Mouse (Mus musculus): Measurements from ENCODE around the gene Paip2b. TPM values are rescaled to one million over a fixed set of nuclear protein-coding genes. Genes with fewer than 3 reads are reported as not detected.
"Not testable (repeated sequence)": the region's sequence is repeated elsewhere in the genome, so short reads cannot be mapped to it uniquely, and the experiment has no call there.

Paip2b gene
- total RNA-seq, 1 experiment: 57.8 TPM

GRCm38 (mm10) chr6:83846141-83846540 lies 14.6 kb upstream of the Paip2b start:
- H3K9me3 ChIP-seq (ENCODE audit: control insufficient read depth, insufficient read depth, low read depth, low read length): no peaks in the 10 kb centered on the region
- no peak for TF ChIP-seq ZC3H11A (IDR thresholded peaks at IDR 0.05; ENCODE audit: borderline replicate concordance, low read depth, low read length)
- no peak for TF ChIP-seq MAFK (IDR thresholded peaks at IDR 0.05; ENCODE audit: insufficient read depth, low read depth, low read length)
- no peak for TF ChIP-seq HCFC1 (IDR thresholded peaks at IDR 0.05; ENCODE audit: borderline replicate concordance, insufficient read depth, low read length)
- TF ChIP-seq CHD2 (IDR thresholded peaks at IDR 0.05; ENCODE audit: low read depth, low read length): no peak
- TF ChIP-seq ZNF384 (IDR thresholded peaks at IDR 0.05; ENCODE audit: low read depth, low read length): no peak
- H3K4me1 ChIP-seq (ENCODE audit: control insufficient read depth in 2 of 2, insufficient read depth in 2 of 2, low read length in 2 of 2, poor library complexity in 1 of 2): no peaks in the 10 kb centered on the region
- H3K4me3 ChIP-seq (ENCODE audit: insufficient read depth in 1 of 2, low read depth in 1 of 2, low read length in 2 of 2, poor library complexity in 1 of 2, severe bottlenecking in 1 of 2): no peak overlapping the region
- no peak overlapping the region for H3K27ac ChIP-seq (ENCODE audit: insufficient read depth, low read depth, low read length, poor library complexity, severe bottlenecking)
- in situ Hi-C loops (cut with MboI; ENCODE audit: low sequenced_read_pairs in 2 of 2, unreplicated experiment in 2 of 2): no loop called here
- H3K36me3 ChIP-seq (ENCODE audit: control insufficient read depth, insufficient read depth, low read length, poor library complexity, severe bottlenecking): no peaks in the 10 kb centered on the region
- DNase-seq (ENCODE audit: low read depth, low spot score): no peak
- H3K9ac ChIP-seq (ENCODE audit: insufficient read depth, low read depth, low read length, poor library complexity, severe bottlenecking): no peak overlapping the region

DNA sequence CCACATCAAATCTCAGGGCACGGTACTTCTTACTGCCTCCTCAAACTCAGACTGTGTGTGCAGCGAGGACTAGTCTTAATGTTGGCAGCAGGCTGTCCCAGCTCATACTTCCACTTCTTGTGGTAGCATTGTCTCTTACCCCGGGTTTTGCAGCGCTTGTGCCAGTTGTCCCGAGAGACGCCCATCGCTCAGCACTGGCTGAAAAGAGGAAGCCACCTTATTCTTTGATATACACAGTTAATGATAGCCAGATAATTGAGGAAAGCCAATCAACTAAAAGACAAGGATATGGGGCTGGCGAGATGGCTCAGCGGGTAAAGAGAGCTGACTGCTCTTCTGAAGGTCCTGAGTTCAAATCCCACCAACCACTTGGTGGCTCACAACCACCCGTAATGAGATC lies 13.4 kb upstream of the Paip2b start:
- no peak for TF ChIP-seq HCFC1 (IDR thresholded peaks at IDR 0.05; ENCODE audit: borderline replicate concordance, insufficient read depth, low read length)
- TF ChIP-seq ZNF384 (IDR thresholded peaks at IDR 0.05; ENCODE audit: low read depth, low read length): no peak
- TF ChIP-seq ZC3H11A (IDR thresholded peaks at IDR 0.05; ENCODE audit: borderline replicate concordance, low read depth, low read length): no peak
- no peak for TF ChIP-seq CHD2 (IDR thresholded peaks at IDR 0.05; ENCODE audit: low read depth, low read length)
- no peak for TF ChIP-seq MAFK (IDR thresholded peaks at IDR 0.05; ENCODE audit: insufficient read depth, low read depth, low read length)
- H3K4me3 ChIP-seq (ENCODE audit: insufficient read depth in 1 of 2, low read depth in 1 of 2, low read length in 2 of 2, poor library complexity in 1 of 2, severe bottlenecking in 1 of 2): no peak overlapping the region
- no peaks in the 10 kb centered on the region for H3K9me3 ChIP-seq (ENCODE audit: control insufficient read depth, insufficient read depth, low read depth, low read length)
- no peak overlapping the region for H3K27ac ChIP-seq (ENCODE audit: insufficient read depth, low read depth, low read length, poor library complexity, severe bottlenecking)
- no peak for DNase-seq (ENCODE audit: low read depth, low spot score)
- no peaks in the 10 kb centered on the region for H3K36me3 ChIP-seq (ENCODE audit: control insufficient read depth, insufficient read depth, low read length, poor library complexity, severe bottlenecking)
- in situ Hi-C loops (cut with MboI; ENCODE audit: low sequenced_read_pairs in 2 of 2, unreplicated experiment in 2 of 2): no loop called here
- H3K9ac ChIP-seq (ENCODE audit: insufficient read depth, low read depth, low read length, poor library complexity, severe bottlenecking): no peak overlapping the region
- no peaks in the 10 kb centered on the region for H3K4me1 ChIP-seq (ENCODE audit: control insufficient read depth in 2 of 2, insufficient read depth in 2 of 2, low read length in 2 of 2, poor library complexity in 1 of 2)

- Histone ChIP-seq H3K27ac (ENCODE audit: insufficient read depth, low read depth, low read length, poor library complexity, severe bottlenecking) (no peak overlapping the region), H3K9me3 (ENCODE audit: control insufficient read depth, insufficient read depth, low read depth, low read length) (no peaks in the 10 kb centered on the region), H3K4me1 (ENCODE audit: control insufficient read depth in 2 of 2, insufficient read depth in 2 of 2, low read length in 2 of 2, poor library complexity in 1 of 2) (0 out of 4 replicates have a peak, but pooled peaks cover 2 to 3% of the 10 kb centered on the region in 2 experiments), H3K4me3 (ENCODE audit: insufficient read depth in 1 of 2, low read depth in 1 of 2, low read length in 2 of 2, poor library complexity in 1 of 2, severe bottlenecking in 1 of 2) (no peak overlapping the region), H3K36me3 (ENCODE audit: control insufficient read depth, insufficient read depth, low read length, poor library complexity, severe bottlenecking) (no peaks in the 10 kb centered on the region), H3K9ac (ENCODE audit: insufficient read depth, low read depth, low read length, poor library complexity, severe bottlenecking) (no peak overlapping the region)
- DNase-seq (ENCODE audit: low read depth, low spot score): no peak
- in situ Hi-C loops (cut with MboI; ENCODE audit: low sequenced_read_pairs in 2 of 2, unreplicated experiment in 2 of 2): no loop called here
- TF ChIP-seq ZC3H11A (IDR thresholded peaks at IDR 0.05; ENCODE audit: borderline replicate concordance, low read depth, low read length) (no peak), MAFK (IDR thresholded peaks at IDR 0.05; ENCODE audit: insufficient read depth, low read depth, low read length) (no peak), ZNF384 (IDR thresholded peaks at IDR 0.05; ENCODE audit: low read depth, low read length) (no peak), CHD2 (IDR thresholded peaks at IDR 0.05; ENCODE audit: low read depth, low read length) (no peak), HCFC1 (IDR thresholded peaks at IDR 0.05; ENCODE audit: borderline replicate concordance, insufficient read depth, low read length) (no peak)
Observed at GRCm38 (mm10) chr6:83840086-83840485, 8.5 kb upstream of the Paip2b start.

GRCm38 (mm10) chr6:83838046-83838445 lies 6.5 kb upstream of the Paip2b start:
- Histone ChIP-seq H3K4me1 (ENCODE audit: control insufficient read depth in 2 of 2, insufficient read depth in 2 of 2, low read length in 2 of 2, poor library complexity in 1 of 2) (0 out of 4 replicates have a peak, but pooled peaks cover 2 to 3% of the 10 kb centered on the region in 2 experiments), H3K9me3 (ENCODE audit: control insufficient read depth, insufficient read depth, low read depth, low read length) (no peaks in the 10 kb centered on the region), H3K9ac (ENCODE audit: insufficient read depth, low read depth, low read length, poor library complexity, severe bottlenecking) (no peak overlapping the region), H3K27ac (ENCODE audit: insufficient read depth, low read depth, low read length, poor library complexity, severe bottlenecking) (no peak overlapping the region; the same call in 1 of the 2 replicates), H3K4me3 (ENCODE audit: insufficient read depth in 1 of 2, low read depth in 1 of 2, low read length in 2 of 2, poor library complexity in 1 of 2, severe bottlenecking in 1 of 2) (no peak overlapping the region), H3K36me3 (ENCODE audit: control insufficient read depth, insufficient read depth, low read length, poor library complexity, severe bottlenecking) (no peaks in the 10 kb centered on the region)
- TF ChIP-seq ZC3H11A (IDR thresholded peaks at IDR 0.05; ENCODE audit: borderline replicate concordance, low read depth, low read length) (no peak), HCFC1 (IDR thresholded peaks at IDR 0.05; ENCODE audit: borderline replicate concordance, insufficient read depth, low read length) (no peak), CHD2 (IDR thresholded peaks at IDR 0.05; ENCODE audit: low read depth, low read length) (no peak), ZNF384 (IDR thresholded peaks at IDR 0.05; ENCODE audit: low read depth, low read length) (no peak), MAFK (IDR thresholded peaks at IDR 0.05; ENCODE audit: insufficient read depth, low read depth, low read length) (no peak)
- in situ Hi-C loops (cut with MboI; ENCODE audit: low sequenced_read_pairs in 2 of 2, unreplicated experiment in 2 of 2): no loop called here
- no peak for DNase-seq (ENCODE audit: low read depth, low spot score)

DNA sequence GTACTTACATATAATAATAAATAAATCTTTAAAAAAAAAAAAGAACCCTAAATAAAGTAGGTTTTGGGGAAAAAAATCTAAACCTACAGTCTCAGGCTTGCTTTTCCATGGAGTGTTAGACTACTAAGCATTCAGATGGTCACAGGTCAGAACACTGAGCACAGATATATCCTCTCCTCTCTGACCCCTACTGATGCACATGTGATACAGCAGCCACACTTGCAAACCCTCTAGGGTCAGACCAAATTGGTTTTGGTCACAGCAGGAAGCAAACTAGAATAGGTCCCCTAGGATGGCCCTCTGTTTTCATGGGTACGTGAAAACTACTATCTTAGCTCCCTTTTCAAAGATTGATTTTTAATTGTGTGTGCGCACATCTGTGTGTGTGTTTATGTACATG lies 5.3 kb upstream of the Paip2b start:
- no peak for TF ChIP-seq ZC3H11A (IDR thresholded peaks at IDR 0.05; ENCODE audit: borderline replicate concordance, low read depth, low read length)
- no peak for TF ChIP-seq HCFC1 (IDR thresholded peaks at IDR 0.05; ENCODE audit: borderline replicate concordance, insufficient read depth, low read length)
- TF ChIP-seq CHD2 (IDR thresholded peaks at IDR 0.05; ENCODE audit: low read depth, low read length): no peak
- no peak for TF ChIP-seq MAFK (IDR thresholded peaks at IDR 0.05; ENCODE audit: insufficient read depth, low read depth, low read length)
- no peak for TF ChIP-seq ZNF384 (IDR thresholded peaks at IDR 0.05; ENCODE audit: low read depth, low read length)
- Histone ChIP-seq H3K4me3 (ENCODE audit: insufficient read depth in 1 of 2, low read depth in 1 of 2, low read length in 2 of 2, poor library complexity in 1 of 2, severe bottlenecking in 1 of 2) (no peak overlapping the region), H3K9ac (ENCODE audit: insufficient read depth, low read depth, low read length, poor library complexity, severe bottlenecking) (no peak overlapping the region), H3K4me1 (ENCODE audit: control insufficient read depth in 2 of 2, insufficient read depth in 2 of 2, low read length in 2 of 2, poor library complexity in 1 of 2) (0 out of 4 replicates have a peak, but pooled peaks cover 2 to 3% of the 10 kb centered on the region in 2 experiments), H3K9me3 (ENCODE audit: control insufficient read depth, insufficient read depth, low read depth, low read length) (no peaks in the 10 kb centered on the region), H3K36me3 (ENCODE audit: control insufficient read depth, insufficient read depth, low read length, poor library complexity, severe bottlenecking) (no peaks in the 10 kb centered on the region), H3K27ac (ENCODE audit: insufficient read depth, low read depth, low read length, poor library complexity, severe bottlenecking) (no peak overlapping the region)
- no peak for DNase-seq (ENCODE audit: low read depth, low spot score)
- in situ Hi-C loops (cut with MboI; ENCODE audit: low sequenced_read_pairs in 2 of 2, unreplicated experiment in 2 of 2): no loop called here

DNA sequence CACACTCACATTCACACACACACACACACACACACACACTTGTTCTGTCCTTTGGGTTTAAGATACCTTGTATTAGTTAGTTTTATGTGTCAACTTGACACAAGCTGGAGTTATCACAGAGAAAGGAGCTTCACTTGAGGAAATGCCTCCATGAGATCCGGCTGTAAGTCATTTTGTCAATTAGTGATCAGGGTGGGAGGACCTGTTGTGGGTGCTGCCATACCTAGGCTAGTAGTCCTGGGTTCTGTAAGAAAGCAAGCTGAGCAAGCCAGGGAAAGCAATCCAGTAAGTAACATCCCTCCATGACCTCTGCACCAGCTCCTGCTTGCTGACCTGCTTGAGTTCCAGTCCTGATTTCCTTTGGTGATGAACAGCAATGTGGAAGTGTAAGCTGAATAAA lies 852 bp upstream of the Paip2b start:
- H3K9ac ChIP-seq (ENCODE audit: insufficient read depth, low read depth, low read length, poor library complexity, severe bottlenecking); H3K27ac ChIP-seq (ENCODE audit: insufficient read depth, low read depth, low read length, poor library complexity, severe bottlenecking); H3K36me3 ChIP-seq (ENCODE audit: control insufficient read depth, insufficient read depth, low read length, poor library complexity, severe bottlenecking); DNase-seq (ENCODE audit: low read depth, low spot score); H3K9me3 ChIP-seq (ENCODE audit: control insufficient read depth, insufficient read depth, low read depth, low read length); in situ Hi-C loops (cut with MboI; ENCODE audit: low sequenced_read_pairs in 2 of 2, unreplicated experiment in 2 of 2); H3K4me1 ChIP-seq (ENCODE audit: control insufficient read depth in 2 of 2, insufficient read depth in 2 of 2, low read length in 2 of 2, poor library complexity in 1 of 2): not testable (repeated sequence)
- peak overlapping the region in 1 of 2 experiments; percentile 43; a peak in 1 of 4 replicates for H3K4me3 ChIP-seq (ENCODE audit: insufficient read depth in 1 of 2, low read depth in 1 of 2, low read length in 2 of 2, poor library complexity in 1 of 2, severe bottlenecking in 1 of 2)

Measured in ES-E14 (cell line).